Mouse (Mus musculus) lung, postnatal 0 days (tissue): ENCODE data around the gene Urgcp. TPM values are rescaled to one million over a fixed set of nuclear protein-coding genes. Genes with fewer than 3 reads are reported as not detected.

Source experiments
- ATAC-seq: fragments of 200-750 bp; cut with Nextera tagmentation; 2 replicates; pipeline ENCODE4 v1.8.0; 2017; ENCODE audit warnings: moderate library complexity
- DNase-seq: peaks from one replicate; pipeline ENCODE4 v3.0.0-alpha.2; 2016; ENCODE audit warnings: low spot score
- H3K27ac ChIP-seq: fragments of 300-500 bp; sonication (generic); 2 replicates; pipeline ENCODE4 v1.5.1; 2014; ENCODE audit warnings: antibody characterized with exemption, mild to moderate bottlenecking, low read length, mixed read lengths
- H3K27me3 ChIP-seq: fragments of 300-500 bp; sonication (generic); replicated peaks from 2 replicates; pipeline ENCODE4 v1.6.1; 2014; ENCODE audit warnings: low read length, mixed read lengths; ENCODE audit not compliant: insufficient read depth
- H3K36me3 ChIP-seq: fragments of 300-500 bp; sonication (generic); 2 replicates; pipeline ENCODE4 v1.6.1; 2014; ENCODE audit warnings: low read length, mixed read lengths; ENCODE audit not compliant: insufficient read depth
- H3K4me1 ChIP-seq: fragments of 300-500 bp; sonication (generic); 2 replicates; pipeline ENCODE4 v1.6.1; 2014; ENCODE audit warnings: antibody characterized with exemption, low read depth, low read length, mixed read lengths; ENCODE audit not compliant: insufficient read depth
- H3K4me2 ChIP-seq: fragments of 300-500 bp; sonication (generic); replicated peaks from 2 replicates; pipeline ENCODE4 v1.6.1; 2014; ENCODE audit warnings: low read depth, mild to moderate bottlenecking, low read length, moderate library complexity, mixed read lengths
- H3K4me3 ChIP-seq: fragments of 300-500 bp; sonication (generic); 2 replicates; pipeline ENCODE4 v1.5.1; 2014; ENCODE audit warnings: low read depth, low read length
- H3K9ac ChIP-seq: fragments of 300-500 bp; sonication (generic); replicated peaks from 2 replicates; pipeline ENCODE4 v1.6.1; 2014; ENCODE audit warnings: low read depth, mild to moderate bottlenecking
- H3K9me3 ChIP-seq: fragments of 300-500 bp; sonication (generic); 2 replicates; pipeline ENCODE4 v1.6.1; 2016; ENCODE audit warnings: low read length, mixed read lengths
- CTCF ChIP-seq: IDR thresholded peaks from 2 replicates; pipeline ENCODE4 v1.5.1; 2016; ENCODE audit warnings: antibody characterized with exemption, mild to moderate bottlenecking
- EP300 ChIP-seq: IDR thresholded peaks from 2 replicates; pipeline ENCODE4 v1.6.1; 2016; ENCODE audit warnings: antibody characterized with exemption, mild to moderate bottlenecking, control low read depth
- WGBS: fragments of 180-500 bp; shearing (Covaris S2); extraction: QIAGEN DNeasy Blood & Tissue Kit; methylation state at CpG from one replicate; pipeline ENCODE4 v1.1.7; 2014; 5-methylcytosine and 5-hydroxymethylcytosine counted together
- polyA plus RNA-seq: library from polyadenylated mRNA; unstranded; fragments of >200 nt; fragmentation: Nextera tagmentation; extraction: Ambion mirVana; gene quantifications from 2 replicates; pipeline ENCODE4 v1.2.1, GENCODE M21; 2015

The Urgcp gene
- polyA plus RNA-seq, 1 experiment from 2014 or later, result 18.3 TPM

DNA sequence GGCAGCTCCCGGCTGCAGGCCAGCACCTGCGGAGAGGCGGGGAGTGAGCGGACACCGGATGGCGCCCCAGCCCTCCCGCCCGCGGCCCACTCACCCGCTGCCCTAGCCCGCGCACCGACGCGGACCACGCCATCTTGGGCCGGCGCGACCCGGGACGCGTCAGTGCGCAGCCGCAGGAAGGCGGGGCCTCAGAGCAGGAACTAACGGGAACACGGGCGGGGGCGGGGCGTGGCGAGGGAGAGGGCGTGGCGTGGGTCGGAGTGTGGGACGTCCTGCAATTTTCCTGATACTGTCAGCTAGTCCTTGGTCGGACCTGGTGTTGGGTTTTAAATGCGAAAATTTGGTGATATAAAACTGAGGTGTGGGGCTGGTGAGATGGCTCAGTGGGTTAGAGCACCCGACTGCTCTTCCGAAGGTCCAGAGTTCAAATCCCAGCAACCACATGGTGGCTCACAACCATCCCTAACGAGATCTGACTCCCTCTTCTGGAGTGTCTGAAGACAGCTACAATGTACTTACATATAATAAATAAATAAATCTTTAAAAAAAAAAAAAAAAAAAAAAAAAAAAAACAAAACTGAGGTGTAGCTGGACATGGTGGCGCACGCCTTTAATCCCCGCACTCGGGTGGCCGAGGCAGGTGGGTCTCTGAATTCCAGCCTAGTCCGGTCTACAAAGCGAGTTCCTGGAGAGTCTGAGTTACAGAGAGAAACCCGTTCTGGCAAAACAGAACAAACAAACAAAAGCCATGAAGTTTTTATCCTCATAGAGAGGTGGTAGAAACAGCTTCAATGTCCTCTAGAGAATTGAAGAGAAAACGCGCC, 54.4 kb downstream of the Urgcp start:
- peak overlapping the region; percentile 76 for H3K9ac ChIP-seq
- DNase-seq (peak; percentile 96), ATAC-seq (peak; percentile 99)
- no peak for TF ChIP-seq EP300
- TF ChIP-seq CTCF, result no peak
- H3K4me3 ChIP-seq, result peak overlapping the region; percentile 98
- peak overlapping the region; percentile 83 for H3K4me2 ChIP-seq
- no peaks in the 10 kb centered on the region for H3K36me3 ChIP-seq
- WGBS, result 18% methylated on average over 49 of the region's 50 CpGs
- H3K9me3 ChIP-seq, result no peaks in the 10 kb centered on the region
- H3K4me1 ChIP-seq, result no peaks in the 10 kb centered on the region
- H3K27ac ChIP-seq, result peak overlapping the region; percentile 77
- no peaks in the 10 kb centered on the region for H3K27me3 ChIP-seq

DNA sequence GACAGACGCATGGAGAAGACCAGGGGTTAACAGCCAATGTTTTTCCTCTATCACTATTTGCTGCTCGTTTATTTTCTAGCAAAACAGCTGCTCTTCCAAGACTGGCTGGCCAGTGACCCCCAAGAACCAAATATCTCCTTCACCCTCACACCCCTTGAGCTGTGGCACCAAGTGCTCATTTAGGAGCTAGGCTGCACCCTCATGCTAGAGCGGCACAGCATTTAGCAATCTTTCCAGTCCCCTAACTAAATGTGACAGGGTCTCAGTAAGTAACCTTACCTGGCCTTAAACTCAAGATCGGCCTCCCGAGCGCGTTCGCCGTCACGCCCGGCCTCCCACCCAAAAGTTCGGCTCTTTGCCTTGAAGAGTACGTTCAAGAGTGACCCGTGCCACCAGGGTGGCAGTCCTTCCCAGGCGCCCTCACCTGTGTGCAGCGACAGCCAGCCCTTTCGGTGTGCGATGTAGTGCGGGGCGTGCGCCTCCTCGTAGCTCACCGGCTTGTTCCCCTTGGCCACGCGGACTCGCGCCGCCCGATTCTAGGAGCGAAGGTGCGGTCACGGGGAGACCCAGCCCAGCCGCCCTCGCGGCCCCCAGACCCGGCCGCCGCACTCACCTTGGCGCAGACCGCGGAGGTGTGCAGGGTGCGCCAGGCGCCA, 55.2 kb downstream of the Urgcp start:
- no peaks in the 10 kb centered on the region for H3K9me3 ChIP-seq
- ATAC-seq (peak; percentile 67), DNase-seq (peak; percentile 51)
- no peaks in the 10 kb centered on the region for H3K27me3 ChIP-seq
- peak overlapping the region; percentile 83 for H3K4me2 ChIP-seq
- TF ChIP-seq CTCF (no peak), EP300 (no peak)
- peak overlapping the region; percentile 77 for H3K27ac ChIP-seq
- H3K4me3 ChIP-seq, result peak overlapping the region; percentile 98
- WGBS, result under 1% methylated on average over 42 of the region's 43 CpGs
- no peaks in the 10 kb centered on the region for H3K4me1 ChIP-seq
- H3K36me3 ChIP-seq, result no peaks in the 10 kb centered on the region
- H3K9ac ChIP-seq, result peak overlapping the region; percentile 76

GRCm38 (mm10) chr11:5705972-5706371, 56.2 kb downstream of the Urgcp start:
- Histone ChIP-seq H3K9me3 (no peaks in the 10 kb centered on the region), H3K27me3 (no peaks in the 10 kb centered on the region), H3K9ac (no peak overlapping the region), H3K36me3 (no peaks in the 10 kb centered on the region), H3K4me1 (no peaks in the 10 kb centered on the region), H3K4me3 (no peak overlapping the region), H3K4me2 (no peak overlapping the region), H3K27ac (no peak overlapping the region)
- no peak for TF ChIP-seq EP300
- no peak for TF ChIP-seq CTCF
- WGBS, result 91% methylated on average over 9 of the region's 9 CpGs
- no peak for ATAC-seq
- no peak for DNase-seq

- Histone ChIP-seq H3K36me3 (no peaks in the 10 kb centered on the region), H3K4me2 (no peak overlapping the region), H3K27me3 (no peaks in the 10 kb centered on the region), H3K9me3 (no peaks in the 10 kb centered on the region), H3K27ac (no peak overlapping the region), H3K9ac (no peak overlapping the region), H3K4me1 (no peaks in the 10 kb centered on the region), H3K4me3 (no peak overlapping the region)
- DNase-seq, result no peak
- TF ChIP-seq CTCF, result peak; percentile 25; the same call in 1 of the 2 replicates
- no peak for TF ChIP-seq EP300
- ATAC-seq, result no peak
- 85% methylated on average over 1 of the region's 1 CpGs for WGBS
Observed at GRCm38 (mm10) chr11:5703341-5703740, 58.8 kb downstream of the Urgcp start.

DNA sequence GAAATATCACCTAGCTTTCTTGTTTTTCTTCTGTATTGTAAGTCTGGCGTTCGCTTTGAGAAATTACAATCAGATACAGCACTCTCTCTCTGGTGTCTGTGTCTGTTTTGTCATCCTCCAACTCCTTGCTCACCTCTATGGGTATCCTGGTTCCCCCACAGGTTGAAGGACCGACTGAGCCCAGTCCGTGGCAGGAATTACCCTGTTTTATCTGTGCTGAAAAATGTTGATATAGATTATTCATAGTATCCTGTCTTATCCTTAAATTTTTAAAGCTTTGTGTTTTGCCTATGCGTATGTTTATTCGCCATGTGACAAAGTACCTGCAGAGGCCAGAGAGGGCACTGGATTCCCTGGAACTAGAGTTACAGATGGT, 59.2 kb downstream of the Urgcp start:
- no peaks in the 10 kb centered on the region for H3K9me3 ChIP-seq
- H3K36me3 ChIP-seq, result no peaks in the 10 kb centered on the region
- ATAC-seq (no peak), DNase-seq (no peak)
- TF ChIP-seq CTCF (no peak), EP300 (no peak)
- no peak overlapping the region for H3K27ac ChIP-seq
- no peak overlapping the region for H3K4me2 ChIP-seq
- H3K9ac ChIP-seq, result no peak overlapping the region
- no peak overlapping the region for H3K4me3 ChIP-seq
- no peaks in the 10 kb centered on the region for H3K4me1 ChIP-seq
- 95% methylated on average over 6 of the region's 6 CpGs for WGBS
- no peaks in the 10 kb centered on the region for H3K27me3 ChIP-seq

DNA sequence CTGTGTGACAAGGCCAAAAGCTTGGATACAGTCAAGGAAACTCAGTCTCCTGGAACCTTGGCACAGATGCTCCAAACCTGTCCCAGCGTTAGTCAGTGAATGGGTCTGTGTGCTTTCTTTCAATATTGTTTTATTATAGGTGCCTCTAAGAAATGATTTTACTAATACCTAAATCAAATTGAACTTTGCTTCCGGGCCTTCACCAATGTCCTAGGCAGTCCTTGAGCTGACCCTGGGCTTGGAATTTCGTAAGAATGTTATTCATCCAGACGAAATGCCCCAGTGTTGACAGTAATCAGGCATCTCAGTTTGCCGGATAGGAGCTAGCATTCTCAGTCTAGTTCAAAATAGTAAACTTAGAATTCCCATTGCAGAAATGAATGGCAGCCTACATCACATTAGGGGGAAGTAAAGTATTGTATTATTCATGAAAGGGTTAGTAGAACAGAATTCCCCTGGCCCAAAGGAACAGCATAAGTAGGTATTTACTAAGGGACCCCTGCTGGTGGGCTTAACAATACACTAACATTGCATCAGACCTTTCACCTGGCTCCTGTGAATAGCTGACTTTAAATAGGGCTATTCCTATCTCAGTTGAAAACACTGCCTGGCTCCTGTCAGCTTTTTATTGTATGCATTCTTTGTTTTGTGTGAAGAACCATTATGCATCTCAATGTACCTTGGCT, 59.8 kb downstream of the Urgcp start:
- Histone ChIP-seq H3K27me3 (no peaks in the 10 kb centered on the region), H3K4me1 (no peaks in the 10 kb centered on the region), H3K36me3 (no peaks in the 10 kb centered on the region), H3K27ac (no peak overlapping the region), H3K9me3 (no peaks in the 10 kb centered on the region), H3K9ac (no peak overlapping the region), H3K4me3 (no peak overlapping the region), H3K4me2 (no peak overlapping the region)
- 76% methylated on average over 5 of the region's 5 CpGs for WGBS
- DNase-seq (no peak), ATAC-seq (no peak)
- no peak for TF ChIP-seq CTCF
- no peak for TF ChIP-seq EP300
